Mouse (Mus musculus) frontal cortex, postnatal 10 days (tissue): ENCODE data around the gene Tiam1.

Source experiments
- DNase-seq, 2 experiments: peaks; one replicate each; pipeline ENCODE4 v3.0.0; 2022; ENCODE audit warnings: low spot score in 2 of 2, mixed read lengths in 1 of 2

The Tiam1 gene

GRCm38 (mm10) chr16:89796566-89796965 is 347.0 kb downstream of the Tiam1 start:
- DNase-seq, result no peak

GRCm38 (mm10) chr16:89789792-89790434 is 353.7 kb downstream of the Tiam1 start:
- DNase-seq, result no peak

DNA sequence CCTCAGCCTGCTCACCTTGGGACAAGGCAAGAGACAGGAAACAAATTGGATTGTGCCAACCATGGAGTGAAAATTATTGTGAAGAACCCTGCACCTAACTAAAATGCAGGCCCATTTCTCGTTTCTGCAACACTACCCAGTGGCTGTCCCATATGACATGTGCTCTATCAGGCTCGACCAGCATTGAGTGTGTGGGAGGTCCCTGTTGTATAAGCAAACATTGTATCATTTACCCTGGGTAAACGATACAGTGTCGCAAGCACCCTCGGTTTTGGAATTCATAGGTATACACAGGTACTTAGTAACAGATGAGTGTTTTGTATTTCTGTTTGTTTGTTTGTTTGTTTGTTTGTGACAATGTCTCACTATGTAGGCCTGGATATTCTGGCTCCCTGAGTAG is 357.8 kb downstream of the Tiam1 start:
- DNase-seq, result no peak

DNA sequence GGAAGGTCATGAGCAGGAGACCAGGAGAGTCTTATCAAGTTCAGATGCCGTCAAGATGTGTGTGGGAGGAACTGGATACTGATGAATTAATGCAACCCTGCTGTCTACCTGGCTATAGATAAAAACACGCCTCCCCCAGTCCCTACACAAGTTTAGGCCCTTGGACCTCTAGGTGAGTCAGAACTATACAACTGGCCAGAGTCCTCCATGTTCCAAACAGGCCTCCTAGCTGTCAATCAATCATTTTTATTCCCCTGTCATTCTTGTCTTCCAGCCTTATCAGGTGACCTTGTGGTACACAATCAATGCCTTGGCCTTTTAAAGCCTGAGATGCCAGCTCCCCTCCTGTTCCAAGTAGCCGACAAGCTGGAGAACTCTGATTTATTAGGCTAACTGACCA is 363.9 kb downstream of the Tiam1 start:
- no peak for DNase-seq

GRCm38 (mm10) chr16:89777450-89777849 is 366.1 kb downstream of the Tiam1 start:
- no peak for DNase-seq

DNA sequence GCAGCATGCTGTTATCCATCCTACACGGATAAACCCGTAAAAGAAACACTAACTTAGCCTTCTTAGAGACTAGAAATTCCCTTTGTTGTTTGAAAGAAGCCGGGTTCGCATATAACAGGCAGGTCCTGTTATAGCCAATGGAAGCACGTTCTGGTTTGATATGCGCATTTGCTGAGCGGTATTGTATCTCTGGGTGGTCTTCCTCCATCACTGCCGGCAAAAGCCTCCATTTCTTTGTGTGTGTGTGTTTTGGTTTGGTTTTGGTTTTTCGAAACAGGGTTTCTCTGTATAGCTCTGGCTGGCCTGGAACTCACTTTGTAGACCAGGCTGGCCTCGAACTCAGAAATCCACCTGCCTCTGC is 369.0 kb downstream of the Tiam1 start:
- no peak for DNase-seq

GRCm38 (mm10) chr16:89773657-89774552 is 369.7 kb downstream of the Tiam1 start:
- DNase-seq, result peak; percentile 82 to 91

DNA sequence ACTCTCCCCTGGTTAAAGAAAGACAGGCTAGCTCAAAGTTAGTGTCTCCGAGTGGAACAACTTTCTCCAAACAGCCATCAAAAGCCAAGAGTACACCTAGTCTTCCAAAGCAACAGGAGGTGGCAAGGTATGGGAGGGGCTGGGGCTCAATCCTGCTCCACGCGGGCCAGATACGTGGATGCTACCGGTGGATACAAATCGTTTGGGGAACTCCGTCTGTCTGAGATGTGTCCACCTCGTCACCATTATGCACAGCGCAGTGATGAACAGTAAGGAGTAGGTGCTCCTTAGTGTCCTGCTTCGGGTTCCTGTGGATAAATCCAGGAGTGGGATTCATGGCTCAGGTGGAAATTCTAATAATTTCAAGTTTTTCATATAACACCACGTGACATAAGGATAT is 377.6 kb downstream of the Tiam1 start:
- no peak for DNase-seq

DNA sequence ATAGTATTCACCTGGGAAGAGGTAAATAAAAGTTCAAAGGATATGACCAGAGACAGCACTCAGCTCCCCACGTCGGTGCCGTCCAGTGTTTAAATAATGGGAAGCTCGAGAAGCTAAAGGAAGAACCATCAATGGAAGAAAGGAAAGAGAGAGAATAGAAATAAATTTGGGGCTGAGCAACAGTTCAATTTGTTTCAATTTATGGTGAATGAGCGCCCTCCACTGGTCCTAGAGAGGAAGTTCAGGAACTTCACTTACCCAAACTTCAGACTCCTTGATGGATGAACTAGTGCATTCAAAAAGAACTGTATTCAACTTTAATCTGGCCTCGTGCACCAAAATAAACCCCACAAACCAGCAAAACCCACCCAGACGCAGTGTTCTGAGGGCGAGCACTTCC is 378.1 kb downstream of the Tiam1 start:
- DNase-seq, result peak in 1 of 2 experiments; percentile 21

GRCm38 (mm10) chr16:89763812-89764211 is 379.8 kb downstream of the Tiam1 start:
- DNase-seq, result no peak

- no peak for DNase-seq
These were observed 381.0 kb downstream of the Tiam1 start for GRCm38 (mm10) chr16:89762523-89762922.

GRCm38 (mm10) chr16:89762096-89762495 is 381.5 kb downstream of the Tiam1 start:
- DNase-seq, result no peak

GRCm38 (mm10) chr16:89757384-89757783 is 386.2 kb downstream of the Tiam1 start:
- DNase-seq, result no peak

DNA sequence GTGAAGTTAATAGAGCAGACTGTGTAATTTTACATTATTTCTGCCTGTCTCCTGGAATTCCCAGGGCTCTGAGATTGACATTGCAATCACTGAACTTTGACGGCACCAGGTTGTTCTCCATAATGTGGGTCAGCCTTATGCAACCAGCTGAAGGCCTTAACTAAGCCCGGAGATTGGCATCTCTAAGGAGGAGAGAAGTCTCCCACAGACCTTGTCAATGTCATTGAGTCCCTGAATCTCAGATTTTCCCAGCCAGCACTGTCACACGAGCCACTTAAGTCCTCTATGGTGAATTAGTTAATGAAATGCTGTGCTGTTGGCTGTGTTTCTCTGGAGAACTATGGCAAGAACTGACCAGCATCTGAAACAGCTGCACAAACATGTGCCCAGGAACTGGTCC is 388.9 kb downstream of the Tiam1 start:
- DNase-seq, result no peak

DNA sequence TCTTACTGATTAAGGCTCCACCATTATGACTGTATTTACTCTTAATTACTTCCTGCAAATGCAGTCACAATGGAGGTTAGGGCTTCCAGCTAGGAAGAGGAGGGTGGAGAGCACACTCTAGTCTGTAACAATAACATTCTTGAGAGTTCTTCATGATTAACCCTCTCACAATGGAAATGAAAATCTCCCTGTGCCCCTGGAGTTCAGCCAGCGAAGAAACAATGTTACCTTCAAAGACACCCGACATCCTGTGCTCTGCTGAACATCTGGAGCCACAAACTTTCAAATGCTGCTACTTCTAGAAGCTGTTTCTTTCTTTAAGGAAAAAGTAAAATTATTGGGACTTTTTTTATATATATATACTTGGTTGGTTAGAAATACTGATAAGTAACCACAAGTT is 395.7 kb downstream of the Tiam1 start:
- DNase-seq, result no peak

GRCm38 (mm10) chr16:89739559-89739958 is 404.0 kb downstream of the Tiam1 start:
- DNase-seq, result no peak

DNA sequence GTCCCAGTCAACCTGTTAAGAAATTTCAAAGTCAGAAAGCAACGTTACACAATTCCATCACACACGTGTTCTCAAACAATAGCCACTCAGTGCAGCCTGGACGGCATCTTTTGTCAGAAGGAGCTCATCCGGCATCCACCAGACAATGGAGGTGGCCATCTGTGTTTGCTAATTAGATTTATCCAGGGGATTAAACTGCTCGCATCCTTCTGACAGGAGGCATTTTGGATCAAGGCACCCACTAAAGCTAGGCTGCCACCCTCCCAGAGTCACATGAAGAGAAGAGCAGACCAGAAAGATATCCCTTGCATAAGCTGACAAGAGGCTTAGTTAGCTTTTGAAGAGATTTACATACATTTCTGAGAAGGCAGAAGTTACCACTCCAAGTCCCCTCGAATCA is 404.6 kb downstream of the Tiam1 start:
- no peak for DNase-seq
